Mouse (Mus musculus) embryonic facial prominence, embryonic 14.5 days (tissue): ENCODE measurements around the gene Irak3. TPM values are rescaled to one million over a fixed set of nuclear protein-coding genes. Genes with fewer than 3 reads are reported as not detected.

ENCODE experiments used
- polyA plus RNA-seq: library from polyadenylated mRNA; unstranded; fragments of >200 nt; fragmentation: Nextera tagmentation; extraction: Ambion mirVana; gene quantifications from 2 replicates; pipeline ENCODE4 v1.2.1, GENCODE M21; 2014

Irak3 gene
- polyA plus RNA-seq, 1 experiment from 2014 or later = 4.2 TPM

Other genes with a start within 250 kb of the Irak3 start
- gene Helb, start 89.1 kb downstream of the Irak3 start, polyA plus RNA-seq = 6.6 and 8.0 TPM in 2 replicates
- 105 and 122 TPM in 2 replicates for gene Tmbim4, start 540 bp downstream of the Irak3 start, polyA plus RNA-seq
- gene Llph, start 24.9 kb upstream of the Irak3 start, polyA plus RNA-seq = 43.6 and 44.4 TPM in 2 replicates